Mouse (Mus musculus) midbrain, embryonic 15.5 days (tissue): ENCODE data around the gene Onecut3. TPM values are rescaled to one million over a fixed set of nuclear protein-coding genes. Genes with fewer than 3 reads are reported as not detected.

ENCODE experiments used
- ATAC-seq: fragments of 200-750 bp; cut with Nextera tagmentation; replicated peaks from 2 replicates; pipeline ENCODE4 v1.8.0; 2017; ENCODE audit warnings: moderate TSS enrichment
- H3K27ac ChIP-seq: fragments of 300-500 bp; sonication (generic); 2 replicates; pipeline ENCODE4 v1.5.1; 2015; ENCODE audit warnings: mild to moderate bottlenecking, inconsistent platforms
- H3K27me3 ChIP-seq: fragments of 300-500 bp; sonication (generic); replicated peaks from 2 replicates; pipeline ENCODE4 v1.6.1; 2015; ENCODE audit warnings: inconsistent platforms
- H3K36me3 ChIP-seq: fragments of 300-500 bp; sonication (generic); replicated peaks from 2 replicates; pipeline ENCODE4 v1.6.1; 2015; ENCODE audit warnings: inconsistent platforms
- H3K4me1 ChIP-seq: fragments of 300-500 bp; sonication (generic); 2 replicates; pipeline ENCODE4 v1.6.1; 2015; ENCODE audit warnings: inconsistent platforms
- H3K4me2 ChIP-seq: fragments of 300-500 bp; sonication (generic); 2 replicates; pipeline ENCODE4 v1.6.1; 2015; ENCODE audit warnings: inconsistent platforms, mild to moderate bottlenecking, moderate library complexity
- H3K4me3 ChIP-seq: fragments of 300-500 bp; sonication (generic); 2 replicates; pipeline ENCODE4 v1.5.1; 2015; ENCODE audit warnings: mild to moderate bottlenecking, inconsistent platforms
- H3K9ac ChIP-seq: fragments of 300-500 bp; sonication (generic); 2 replicates; pipeline ENCODE4 v1.6.1; 2015; ENCODE audit warnings: mild to moderate bottlenecking, inconsistent platforms
- H3K9me3 ChIP-seq: fragments of 300-500 bp; sonication (generic); 2 replicates; pipeline ENCODE4 v1.6.1; 2016; ENCODE audit warnings: inconsistent platforms
- WGBS: fragments of 180-500 bp; shearing (Covaris S2); methylation state at CpG from one replicate; pipeline ENCODE4 v1.1.7; 2015; ENCODE audit warnings: mixed read lengths; 5-methylcytosine and 5-hydroxymethylcytosine counted together
- polyA plus RNA-seq: library from polyadenylated mRNA; unstranded; fragments of >200 nt; fragmentation: Nextera tagmentation; extraction: Ambion mirVana; gene quantifications from 2 replicates; pipeline ENCODE4 v1.2.1, GENCODE M21; 2015

The Onecut3 gene
- polyA plus RNA-seq, 1 experiment from 2014 or later: 2.6 TPM

DNA sequence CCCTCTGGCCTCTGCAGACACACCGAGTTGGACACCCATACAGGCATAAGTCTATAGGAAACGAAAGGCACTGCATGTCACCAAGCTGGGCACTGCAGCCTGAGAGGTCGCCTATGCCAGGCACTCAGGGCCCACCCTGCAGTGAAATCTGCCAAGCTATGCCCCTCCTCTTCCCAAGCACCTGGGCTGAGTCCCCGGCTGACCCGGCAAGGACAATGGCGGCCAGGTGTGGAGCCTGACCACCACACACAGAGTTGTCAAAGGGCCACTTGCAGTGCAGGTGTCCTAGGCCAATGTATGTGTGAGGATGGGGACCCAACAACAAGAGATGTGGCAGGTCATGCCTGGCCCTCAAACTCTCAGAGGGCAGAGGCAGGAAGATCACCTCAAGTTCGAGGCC is 64.8 kb downstream of the Onecut3 start:
- Histone ChIP-seq H3K27ac (no peak overlapping the region), H3K27me3 (no peaks in the 10 kb centered on the region), H3K36me3 (no peaks in the 10 kb centered on the region), H3K9ac (no peak overlapping the region), H3K4me3 (no peak overlapping the region), H3K9me3 (no peaks in the 10 kb centered on the region), H3K4me2 (no peak overlapping the region), H3K4me1 (peaks cover 48% of the 10 kb centered on the region)
- whole genome bisulfite sequencing: 87% methylated on average over 7 of the region's 7 CpGs
- no peak for ATAC-seq

DNA sequence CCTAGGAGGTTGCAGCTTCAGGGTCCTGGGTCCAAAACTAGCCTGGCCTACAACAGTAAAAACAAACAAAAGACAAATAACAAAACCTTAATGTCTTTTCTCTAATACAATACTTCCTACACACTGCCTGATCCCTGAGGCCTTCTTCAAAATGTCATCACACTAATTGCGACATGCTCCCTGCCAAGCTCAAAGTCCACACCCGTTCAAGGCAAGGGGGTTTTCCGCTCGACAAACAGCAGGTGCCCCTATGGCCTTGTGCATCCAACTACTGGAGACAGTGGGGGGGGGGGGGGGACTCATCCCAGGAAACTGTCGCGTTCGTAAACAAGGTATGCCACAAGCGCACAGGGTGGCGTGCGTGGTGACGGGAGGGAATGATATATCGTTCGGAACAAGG is 66.0 kb downstream of the Onecut3 start:
- peak overlapping the region; percentile 89; the same call in 1 of the 2 replicates for H3K27ac ChIP-seq
- peak overlapping the region; percentile 81 for H3K4me3 ChIP-seq
- no peaks in the 10 kb centered on the region for H3K27me3 ChIP-seq
- H3K9me3 ChIP-seq: no peaks in the 10 kb centered on the region
- H3K4me1 ChIP-seq: peaks cover 48% of the 10 kb centered on the region
- WGBS: 2% methylated on average over 13 of the region's 13 CpGs
- no peak for ATAC-seq
- H3K9ac ChIP-seq: peak overlapping the region; percentile 89
- H3K4me2 ChIP-seq: peak overlapping the region; percentile 79
- H3K36me3 ChIP-seq: no peaks in the 10 kb centered on the region

DNA sequence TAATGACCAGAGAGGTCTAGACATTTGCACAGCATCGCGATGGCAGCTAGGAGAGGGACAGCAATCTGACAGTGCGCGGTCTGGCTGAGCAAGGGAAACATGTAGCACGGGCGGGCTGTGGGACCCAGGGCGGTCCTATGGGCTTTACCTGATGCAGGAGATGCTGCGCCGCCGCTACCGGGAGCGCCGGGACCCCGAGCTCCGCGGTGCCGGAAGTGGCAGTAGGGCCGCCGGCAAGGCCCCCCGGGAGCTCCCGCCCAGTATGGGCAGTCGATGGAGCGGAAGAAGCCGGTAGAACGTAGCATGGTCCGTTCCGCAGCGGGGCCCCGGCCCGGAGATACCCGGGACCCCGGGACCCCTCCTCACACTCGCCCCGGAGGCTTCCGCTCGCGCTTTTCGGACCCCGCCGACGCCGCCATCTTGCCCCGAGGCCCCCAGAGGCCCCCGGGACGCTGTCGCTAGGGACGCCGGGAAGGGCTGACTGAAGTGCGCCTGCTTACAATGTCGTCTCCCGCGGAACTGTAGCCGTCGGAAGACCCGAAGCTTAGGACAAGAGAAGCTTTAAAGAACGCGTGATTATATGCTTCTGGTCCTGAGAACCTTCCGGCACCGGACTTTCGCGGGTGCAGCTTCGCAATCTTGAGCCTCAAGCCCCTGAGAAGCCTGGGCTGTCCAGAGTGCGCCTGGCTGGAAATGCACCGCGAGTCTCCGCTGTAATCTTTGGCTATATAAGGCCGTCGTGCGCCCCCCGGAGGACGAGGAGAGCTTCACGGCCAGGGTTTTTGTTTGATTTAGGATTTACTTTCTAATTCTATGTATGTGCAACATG is 66.7 kb downstream of the Onecut3 start, which contains the start of gene Rexo1:
Rexo1 (minus strand) TSS at position 445 of the 829 bp plus-strand sequence.
- no peaks in the 10 kb centered on the region for H3K9me3 ChIP-seq
- peak within 1 kb of the TSS; percentile 81 for H3K4me3 ChIP-seq
- WGBS: under 1% methylated on average over 72 of the region's 72 CpGs
- no peaks in the 10 kb centered on the region for H3K27me3 ChIP-seq
- H3K36me3 ChIP-seq: no peaks in the 10 kb centered on the region
- ATAC-seq: peak; percentile 86
- peaks cover 50% of the 10 kb centered on the region for H3K4me1 ChIP-seq
- H3K4me2 ChIP-seq: peak within 1 kb of the TSS; percentile 79
- peak within 1 kb of the TSS; percentile 89 for H3K9ac ChIP-seq
- H3K27ac ChIP-seq: peak within 1 kb of the TSS; percentile 89

DNA sequence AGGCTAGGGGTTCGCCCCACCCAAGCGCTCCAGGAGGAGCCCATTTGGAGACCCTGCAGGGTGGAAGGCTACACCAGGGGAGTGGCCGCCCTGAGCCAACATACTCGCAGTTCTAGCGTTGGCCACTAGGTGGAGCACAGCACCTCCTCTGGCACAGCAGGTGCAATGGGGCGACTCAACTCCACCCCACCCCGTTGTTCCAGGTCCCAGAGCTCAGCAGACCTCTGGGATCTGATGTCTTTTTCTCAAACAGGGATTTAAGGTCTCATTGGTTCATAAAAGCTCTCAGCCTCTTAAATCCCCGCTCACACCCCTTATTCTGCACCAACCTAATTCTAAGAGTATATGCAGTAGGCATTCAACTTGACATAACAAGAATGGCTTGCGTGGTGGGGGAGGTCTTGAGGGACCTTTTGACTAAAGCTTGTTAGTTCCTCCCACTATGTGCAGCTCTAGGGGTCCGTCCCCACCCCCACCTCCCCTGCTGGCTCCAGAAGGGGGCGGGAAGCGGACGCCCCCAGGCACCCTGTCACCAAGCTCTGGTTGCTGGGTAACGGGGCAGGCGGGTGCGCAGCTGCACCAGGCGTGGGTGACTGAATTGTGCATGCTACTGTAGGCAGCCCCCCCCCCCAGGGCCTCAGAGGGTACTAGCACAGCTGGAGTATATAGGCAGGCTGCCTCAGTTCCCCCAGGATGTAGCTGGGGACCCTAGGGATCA is 71.9 kb downstream of the Onecut3 start:
- Histone ChIP-seq H3K36me3 (no peaks in the 10 kb centered on the region), H3K4me3 (peak overlapping the region; percentile 11), H3K9ac (no peak overlapping the region), H3K27ac (peak overlapping the region; percentile 78), H3K9me3 (no peaks in the 10 kb centered on the region), H3K4me1 (peaks cover 36% of the 10 kb centered on the region), H3K4me2 (peak overlapping the region; percentile 44), H3K27me3 (no peaks in the 10 kb centered on the region)
- WGBS: 13% methylated on average over 17 of the region's 17 CpGs
- ATAC-seq: peak; percentile 59

Other genes with a start within 250 kb of the Onecut3 start
- 290 and 305 TPM in 2 replicates for gene Ndufs7, start 245.7 kb upstream of the Onecut3 start, polyA plus RNA-seq
- 16.8 and 18.9 TPM in 2 replicates for gene Gamt, start 233.8 kb upstream of the Onecut3 start, polyA plus RNA-seq
- 60.5 and 60.8 TPM in 2 replicates for gene Dazap1, start 233.3 kb upstream of the Onecut3 start, polyA plus RNA-seq
- gene Rps15, start 202.4 kb upstream of the Onecut3 start, polyA plus RNA-seq: 516 and 528 TPM in 2 replicates
- 223 and 247 TPM in 2 replicates for gene Apc2, start 198.9 kb upstream of the Onecut3 start, polyA plus RNA-seq
- gene 2310011J03Rik, start 174.3 kb upstream of the Onecut3 start, polyA plus RNA-seq: 25.4 and 28.0 TPM in 2 replicates
- 4.4 and 5.8 TPM in 2 replicates for gene Pcsk4, start 165.3 kb upstream of the Onecut3 start, polyA plus RNA-seq
- gene Reep6, start 164.9 kb upstream of the Onecut3 start, polyA plus RNA-seq: 5.5 TPM in 2 replicates
- 0.67 and 0.79 TPM in 2 replicates for gene Adamtsl5, start 146.4 kb upstream of the Onecut3 start, polyA plus RNA-seq
- gene Plk5, start 138.4 kb upstream of the Onecut3 start, polyA plus RNA-seq: 6.2 TPM in 2 replicates
- gene Mex3d, start 107.2 kb upstream of the Onecut3 start, polyA plus RNA-seq: 18.3 and 18.8 TPM in 2 replicates
- 227 and 250 TPM in 2 replicates for gene Mbd3, start 95.3 kb upstream of the Onecut3 start, polyA plus RNA-seq
- gene Uqcr11, start 88.0 kb upstream of the Onecut3 start, polyA plus RNA-seq: 581 and 629 TPM in 2 replicates
- 44.9 and 55.8 TPM in 2 replicates for gene Tcf3, start 61.2 kb upstream of the Onecut3 start, polyA plus RNA-seq
- 0.90 and 1.2 TPM in 2 replicates for gene Atp8b3, start 44.3 kb downstream of the Onecut3 start, polyA plus RNA-seq
- 33.9 and 35.0 TPM in 2 replicates for gene Rexo1, start 66.7 kb downstream of the Onecut3 start, polyA plus RNA-seq
- gene Klf16, start 82.5 kb downstream of the Onecut3 start, polyA plus RNA-seq: 6.0 and 6.3 TPM in 2 replicates
- gene Abhd17a, start 95.5 kb downstream of the Onecut3 start, polyA plus RNA-seq: 126 and 152 TPM in 2 replicates
- 65.0 and 66.2 TPM in 2 replicates for gene Scamp4, start 108.0 kb downstream of the Onecut3 start, polyA plus RNA-seq
- 6.0 and 6.9 TPM in 2 replicates for gene Adat3, start 108.0 kb downstream of the Onecut3 start, polyA plus RNA-seq
- 4.6 and 5.0 TPM in 2 replicates for gene Gm49322, start 111.2 kb downstream of the Onecut3 start, polyA plus RNA-seq
- 107 and 123 TPM in 2 replicates for gene Csnk1g2, start 128.0 kb downstream of the Onecut3 start, polyA plus RNA-seq
- gene Btbd2, start 162.2 kb downstream of the Onecut3 start, polyA plus RNA-seq: 85.9 and 90.4 TPM in 2 replicates
- gene Mknk2, start 183.3 kb downstream of the Onecut3 start, polyA plus RNA-seq: 61.5 and 66.6 TPM in 2 replicates
- 63.4 and 64.3 TPM in 2 replicates for gene Mob3a, start 207.1 kb downstream of the Onecut3 start, polyA plus RNA-seq
- gene Izumo4, start 207.3 kb downstream of the Onecut3 start, polyA plus RNA-seq: 42.9 and 50.9 TPM in 2 replicates
- 117 and 122 TPM in 2 replicates for gene Ap3d1, start 247.4 kb downstream of the Onecut3 start, polyA plus RNA-seq